Mouse (Mus musculus): ENCODE data around the gene Blcap.
A peak's percentile ranks its signal among the peaks of the same experiment; 100 is the strongest.
"Not testable (repeated sequence)": the region's sequence is repeated elsewhere in the genome, so short reads cannot be mapped to it uniquely, and the experiment has no call there.

The Blcap gene

GRCm38 (mm10) chr2:157571224-157571832 is at the start of gene Blcap:
Blcap (minus strand) TSS chr2:157571274.
- peak; percentile 58 for DNase-seq

GRCm38 (mm10) chr2:157618393-157618792 is 47.3 kb upstream of the Blcap start:
- no peak for DNase-seq

GRCm38 (mm10) chr2:157613997-157614396 is 42.9 kb upstream of the Blcap start:
- DNase-seq, result peak; percentile 72

- no peak for DNase-seq
These were observed 40.7 kb upstream of the Blcap start for GRCm38 (mm10) chr2:157611735-157612134.

- DNase-seq, result no peak
These were observed 36.6 kb upstream of the Blcap start for GRCm38 (mm10) chr2:157607542-157608236.

DNA sequence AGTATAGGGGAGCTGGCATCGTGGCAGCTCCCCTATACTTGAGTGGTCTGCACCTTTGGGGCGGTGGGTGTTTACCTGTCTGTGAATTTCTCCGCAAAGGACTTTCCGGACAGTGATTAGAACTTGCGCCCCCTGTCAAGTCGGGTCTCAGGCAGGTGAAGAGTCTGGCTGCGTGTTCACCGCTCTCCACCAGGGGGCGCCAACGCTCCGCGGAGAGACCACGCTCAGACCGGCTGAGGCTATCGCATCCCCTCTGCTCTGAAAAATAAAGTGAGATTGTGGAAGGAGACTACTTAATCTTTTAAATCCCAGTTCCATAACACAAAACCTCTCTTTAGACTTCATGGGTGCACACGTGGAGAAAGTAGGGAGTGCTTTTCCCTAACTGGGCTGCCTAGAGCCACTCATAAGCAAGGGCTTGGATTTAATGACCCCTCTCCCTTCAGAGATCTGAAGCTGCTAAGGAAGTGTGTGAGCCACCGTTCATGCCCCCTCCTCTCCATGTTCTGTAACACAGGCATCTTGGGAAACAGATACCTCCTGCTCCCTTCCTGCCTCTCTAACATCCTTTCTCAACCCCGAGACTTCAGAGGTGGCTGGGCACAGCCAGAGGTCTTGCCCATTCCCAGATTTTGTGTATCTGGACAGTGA is 34.1 kb upstream of the Blcap start:
- DNase-seq, result peak; percentile 93

- DNase-seq, result peak; percentile 2
These were observed 30.4 kb upstream of the Blcap start for GRCm38 (mm10) chr2:157601435-157601839.

GRCm38 (mm10) chr2:157596876-157597566 is 25.9 kb upstream of the Blcap start:
- DNase-seq, result no peak

DNA sequence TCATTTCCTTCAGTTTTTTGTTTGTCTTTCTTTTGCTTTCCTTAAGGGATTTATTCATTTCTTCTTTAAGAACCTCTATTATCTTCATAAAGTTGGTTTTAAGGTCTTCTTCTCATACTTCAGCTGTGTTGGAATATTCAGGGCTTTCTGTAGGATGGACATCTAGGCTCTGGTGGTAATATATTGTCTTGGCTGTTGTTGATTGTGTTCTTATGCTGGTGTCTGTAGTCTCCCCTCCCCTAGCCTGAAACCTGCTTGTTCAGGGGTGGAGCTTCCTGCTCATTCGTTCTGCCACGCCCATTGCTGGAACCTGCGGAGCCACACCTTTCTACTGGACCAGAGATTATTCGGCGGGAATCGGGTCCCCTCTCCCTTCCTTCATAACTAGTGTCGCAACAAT is 14.3 kb upstream of the Blcap start:
- DNase-seq, result not testable (repeated sequence)

DNA sequence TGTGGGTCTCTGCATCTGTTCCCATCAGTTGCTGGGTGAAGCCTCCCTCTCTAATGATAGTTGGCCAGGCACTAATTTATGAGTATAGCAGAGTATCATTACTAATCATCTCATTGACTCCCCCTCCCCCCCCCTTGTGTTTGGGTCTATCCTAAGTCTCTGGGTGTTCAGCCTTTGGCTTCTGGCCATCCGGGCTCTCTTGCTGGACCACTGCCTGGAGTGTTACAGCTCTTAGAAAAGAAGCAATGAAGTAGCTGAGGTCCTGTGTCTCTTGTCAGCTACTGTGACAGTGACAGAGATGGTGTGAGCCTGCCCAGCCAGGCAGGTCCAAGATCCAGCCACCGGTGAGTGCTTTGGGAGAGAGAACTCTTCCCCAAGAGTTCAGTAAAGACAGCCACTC is 1.7 kb upstream of the Blcap start:
- no peak for DNase-seq

GRCm38 (mm10) chr2:157569796-157570485 is 1.1 kb downstream of the Blcap start:
- DNase-seq, result no peak

DNA sequence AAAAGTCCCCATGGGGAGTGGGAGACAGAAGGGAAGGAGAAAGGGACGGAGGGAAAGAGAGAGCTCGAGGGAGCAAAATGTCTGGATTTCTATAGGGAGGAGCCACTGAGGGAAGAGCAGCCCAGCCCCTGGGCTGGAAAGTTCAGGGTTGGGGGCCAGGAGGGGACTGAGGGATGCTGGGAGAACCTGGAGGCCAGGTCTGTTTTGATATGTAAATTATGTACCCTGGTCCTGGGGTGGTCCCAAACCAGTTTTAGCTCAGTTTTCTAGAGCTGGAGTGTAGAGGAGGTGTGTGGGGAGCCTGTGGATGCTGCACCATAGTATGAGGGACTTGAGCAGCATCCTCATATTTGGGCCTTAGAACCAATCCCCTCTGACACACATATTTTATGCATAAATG is 2.2 kb downstream of the Blcap start:
- no peak for DNase-seq

DNA sequence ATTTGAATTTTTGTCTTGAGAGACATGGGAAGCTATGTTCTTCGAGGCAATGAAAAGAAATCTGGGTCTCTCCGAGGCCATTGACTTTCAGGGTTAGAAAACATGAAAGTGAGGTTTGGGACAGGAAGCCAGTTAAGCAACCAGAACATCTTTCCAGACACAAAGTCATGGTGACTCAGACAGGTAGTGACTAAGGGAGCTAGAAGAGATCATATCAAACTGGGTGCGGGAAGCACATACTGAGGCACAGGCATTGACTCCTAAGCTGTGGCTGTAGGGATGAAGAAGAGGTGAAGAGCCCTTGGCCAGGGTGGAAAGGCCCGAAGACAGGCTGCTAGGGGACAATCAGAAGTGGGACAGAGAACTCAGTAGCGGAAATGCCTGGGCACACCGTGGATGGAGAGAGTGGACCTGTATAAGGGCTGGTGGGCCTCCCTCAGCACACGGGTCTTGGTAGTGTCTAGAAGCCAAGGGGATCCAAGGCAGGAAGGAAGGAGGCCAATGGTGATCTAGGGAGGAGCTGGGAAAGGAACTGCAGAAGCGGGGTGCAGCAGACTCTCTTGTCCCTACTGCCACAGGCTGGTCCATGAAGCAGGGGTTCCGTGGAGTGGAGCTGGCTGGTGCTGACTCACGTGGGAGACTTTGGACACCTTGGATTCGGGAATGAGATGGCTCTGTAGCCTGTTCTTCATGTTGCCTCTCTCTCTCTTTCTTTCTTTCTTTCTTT is 3.7 kb downstream of the Blcap start:
- no peak for DNase-seq

DNA sequence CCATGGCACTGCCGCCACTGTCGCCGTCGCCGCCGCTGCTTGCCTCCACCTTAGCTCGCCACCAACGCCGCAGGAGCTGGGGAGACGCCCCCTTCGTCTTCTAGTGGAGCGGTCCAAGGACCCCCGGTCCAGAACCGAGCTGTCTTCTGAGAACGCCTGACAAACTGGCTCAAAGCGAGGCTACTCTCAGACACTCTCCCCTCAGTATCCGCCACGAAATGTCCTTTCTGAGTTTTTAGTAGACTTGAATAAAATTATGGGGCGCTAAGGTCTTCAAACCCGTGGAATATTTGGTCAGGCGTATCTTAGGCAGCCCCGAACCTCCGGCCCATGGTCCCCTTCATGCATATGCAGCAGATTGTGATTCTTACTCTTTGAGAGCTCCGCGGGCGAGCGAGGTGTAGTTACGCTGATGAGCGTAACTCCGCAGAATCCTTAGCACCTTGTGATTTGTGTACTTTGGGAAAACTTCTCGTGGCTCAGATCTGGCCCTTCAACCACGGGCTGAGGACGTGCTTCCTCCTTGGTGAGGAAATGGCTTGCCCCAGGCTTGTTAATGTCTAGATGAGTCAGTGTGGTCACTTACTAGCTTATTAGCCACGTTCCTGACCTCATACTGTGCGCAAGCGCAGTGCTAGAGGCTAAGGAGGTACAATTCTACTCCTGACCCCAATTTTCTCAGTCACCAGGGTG is 4.7 kb downstream of the Blcap start:
- DNase-seq, result peak; percentile 87

DNA sequence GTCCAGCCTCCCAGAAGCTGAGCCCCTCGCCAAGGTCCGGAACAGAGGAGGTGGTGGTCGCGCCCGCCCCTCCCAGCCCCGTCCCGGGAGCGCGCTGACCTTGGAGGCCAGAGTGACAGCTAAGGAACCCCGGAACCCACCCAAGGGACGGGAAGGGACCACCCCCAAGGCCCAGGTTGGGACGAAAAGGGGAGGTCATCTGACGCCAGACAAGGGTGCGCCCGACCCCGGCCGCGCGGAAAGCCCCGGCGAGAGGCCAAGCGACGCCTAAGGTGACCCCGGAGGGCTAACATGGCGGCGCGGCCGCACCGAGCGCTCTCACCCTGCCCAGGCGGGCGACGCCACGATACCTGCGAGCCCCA is 5.2 kb downstream of the Blcap start:
- DNase-seq, result no peak

DNA sequence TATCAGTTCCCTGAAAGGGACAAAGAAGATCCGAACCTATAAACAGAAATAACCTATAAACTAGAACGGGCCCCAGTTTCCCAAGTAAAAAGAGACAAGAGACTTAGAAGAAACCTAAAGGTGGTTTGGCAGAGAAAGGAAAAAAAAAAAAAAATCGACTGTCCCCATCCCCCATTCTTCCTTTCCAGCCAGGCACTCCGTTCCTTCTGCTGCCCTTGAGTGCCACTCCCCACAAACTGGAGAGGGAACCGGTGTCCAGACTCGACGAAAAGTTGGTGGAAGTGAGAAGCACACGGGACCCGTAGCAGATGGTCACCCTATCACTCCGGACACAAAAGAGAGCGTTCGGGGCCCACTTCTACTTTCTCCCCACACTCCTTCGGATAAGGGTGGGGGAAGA is 5.6 kb downstream of the Blcap start:
- DNase-seq, result no peak

GRCm38 (mm10) chr2:157564723-157565122 is 6.4 kb downstream of the Blcap start:
- no peak for DNase-seq

GRCm38 (mm10) chr2:157563031-157563430 is 8.0 kb downstream of the Blcap start:
- no peak for DNase-seq

DNA sequence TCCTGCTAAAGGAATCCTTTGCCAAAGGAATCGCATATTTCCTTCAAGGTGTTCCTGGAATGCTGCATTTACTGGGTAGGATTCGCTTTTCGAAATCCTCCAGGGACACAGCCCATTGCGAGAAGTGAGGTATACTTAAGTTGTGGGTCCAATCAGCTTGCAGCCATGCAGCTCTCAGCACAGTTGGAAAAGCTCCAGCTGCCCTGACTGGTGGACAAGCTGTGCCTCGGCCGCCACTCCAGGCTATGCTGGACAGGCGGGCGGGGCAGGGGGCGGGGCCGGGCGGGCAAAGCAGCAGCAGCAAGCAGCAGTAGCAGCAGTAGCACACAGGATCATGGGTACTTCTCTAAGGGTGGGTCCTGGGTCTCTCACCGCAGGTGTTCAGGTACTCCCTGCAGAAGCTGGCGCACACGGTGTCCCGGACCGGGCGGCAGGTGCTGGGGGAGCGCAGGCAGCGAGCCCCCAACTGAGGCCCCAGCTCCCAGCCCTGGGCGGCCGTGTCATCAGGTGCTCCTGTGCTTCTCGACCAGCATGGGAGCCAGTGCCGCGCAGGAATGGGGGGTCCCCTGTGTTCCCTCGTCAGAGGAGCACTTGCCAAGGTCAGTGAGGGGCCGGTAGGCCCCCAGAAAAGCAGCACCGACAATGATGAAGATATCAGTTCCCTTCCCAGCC is 9.8 kb downstream of the Blcap start:
- DNase-seq, result no peak

DNA sequence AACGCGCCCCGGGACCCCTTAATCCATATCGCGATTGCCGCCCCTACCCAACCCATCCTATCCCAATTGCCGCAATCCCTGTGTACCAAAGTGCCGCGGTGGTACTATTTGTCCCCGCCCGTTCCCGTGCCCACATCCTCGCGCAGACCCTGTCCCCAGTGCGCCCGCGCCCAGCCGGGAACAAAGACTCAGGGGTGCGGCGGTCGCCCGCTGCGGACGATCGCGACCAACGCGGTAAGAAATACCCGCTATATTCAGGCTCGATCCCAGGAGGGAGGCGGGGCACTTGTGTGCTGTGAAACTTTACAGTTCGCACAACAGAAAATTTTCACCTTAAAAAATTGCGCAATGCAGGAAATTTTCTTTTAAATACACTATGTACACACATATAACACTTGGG is 10.8 kb downstream of the Blcap start:
- peak; percentile 17 for DNase-seq

- DNase-seq, result peak; percentile 25
These were observed 11.2 kb downstream of the Blcap start, which contains the start of gene Nnat for GRCm38 (mm10) chr2:157559858-157560257. Nnat (plus strand) TSS chr2:157560078.

All from thymus, postnatal 4 days (tissue).